Mouse (Mus musculus) ES-E14 (cell line): Measurements from ENCODE around the gene AW146154.

ENCODE experiments used
- HCFC1 ChIP-seq: IDR thresholded peaks from 2 replicates; pipeline ENCODE4 v1.6.1; 2012; ENCODE audit warnings: low read length, inconsistent platforms, borderline replicate concordance; ENCODE audit not compliant: insufficient read depth
- MAFK ChIP-seq: IDR thresholded peaks from 2 replicates; pipeline ENCODE4 v1.6.1; 2014; ENCODE audit warnings: mild to moderate bottlenecking, low read depth, low read length, inconsistent platforms; ENCODE audit not compliant: insufficient read depth
- ZC3H11A ChIP-seq: IDR thresholded peaks from 2 replicates; pipeline ENCODE4 v1.6.1; 2012; ENCODE audit warnings: low read depth, mild to moderate bottlenecking, inconsistent platforms, low read length, borderline replicate concordance
- ZNF384 ChIP-seq: IDR thresholded peaks from 2 replicates; pipeline ENCODE4 v1.6.1; 2012; ENCODE audit warnings: low read depth, low read length, inconsistent platforms

GRCm38 (mm10) chr7:41512207-41512606, 12.5 kb upstream of the AW146154 start:
- TF ChIP-seq MAFK: no peak
- TF ChIP-seq HCFC1: no peak
- TF ChIP-seq ZNF384: no peak
- TF ChIP-seq ZC3H11A: no peak
